Mouse (Mus musculus) ES-E14 (cell line): ENCODE measurements around the gene Adh7.

ENCODE experiments used
- CHD2 ChIP-seq: IDR thresholded peaks from 2 replicates; pipeline ENCODE4 v1.6.1; 2014; ENCODE audit warnings: mild to moderate bottlenecking, low read depth, low read length, inconsistent platforms
- HCFC1 ChIP-seq: IDR thresholded peaks from 2 replicates; pipeline ENCODE4 v1.6.1; 2012; ENCODE audit warnings: low read length, inconsistent platforms, borderline replicate concordance; ENCODE audit not compliant: insufficient read depth
- ZNF384 ChIP-seq: IDR thresholded peaks from 2 replicates; pipeline ENCODE4 v1.6.1; 2012; ENCODE audit warnings: low read depth, low read length, inconsistent platforms

- TF ChIP-seq HCFC1, result no peak
- TF ChIP-seq ZNF384, result no peak
- no peak for TF ChIP-seq CHD2
Measured at GRCm38 (mm10) chr3:138185995-138186930, 31.3 kb upstream of the Adh7 start.
